Mouse (Mus musculus) G1E-ER4 (cell line): Measurements from ENCODE around the gene H2-K1. TPM values are rescaled to one million over a fixed set of nuclear protein-coding genes. Genes with fewer than 3 reads are reported as not detected.

Experiments used
- GATA1 ChIP-seq: IDR thresholded peaks from one replicate; pipeline ENCODE4 v1.8.0; 2012; ENCODE audit warnings: low read length, inconsistent platforms
- polyA plus RNA-seq: library from polyadenylated mRNA; stranded (reverse); fragments of >175 nt; gene quantifications from 2 replicates; pipeline ENCODE4 v1.2.3, GENCODE M21; 2012

The H2-K1 gene
- polyA plus RNA-seq, 1 experiment = not detected

- TF ChIP-seq GATA1 = no peak
Measured at GRCm38 (mm10) chr17:33968927-33969326, 31.2 kb downstream of the H2-K1 start.

- TF ChIP-seq GATA1 = no peak
Measured at GRCm38 (mm10) chr17:33968489-33968888, 31.7 kb downstream of the H2-K1 start.

- TF ChIP-seq GATA1 = no peak
Measured at GRCm38 (mm10) chr17:33965846-33966550, 34.1 kb downstream of the H2-K1 start.

GRCm38 (mm10) chr17:33965082-33965845 is 34.9 kb downstream of the H2-K1 start:
- no peak for TF ChIP-seq GATA1

- no peak for TF ChIP-seq GATA1
Measured at GRCm38 (mm10) chr17:33962876-33963275, 37.3 kb downstream of the H2-K1 start.

GRCm38 (mm10) chr17:33959948-33960347 is 40.2 kb downstream of the H2-K1 start:
- no peak for TF ChIP-seq GATA1

- no peak for TF ChIP-seq GATA1
Measured at GRCm38 (mm10) chr17:33959135-33959534, 41.0 kb downstream of the H2-K1 start.

GRCm38 (mm10) chr17:33958451-33958850 is 41.7 kb downstream of the H2-K1 start:
- TF ChIP-seq GATA1 = no peak

GRCm38 (mm10) chr17:33957493-33957892 is 42.7 kb downstream of the H2-K1 start:
- no peak for TF ChIP-seq GATA1

GRCm38 (mm10) chr17:33956336-33956735 is 43.8 kb downstream of the H2-K1 start:
- no peak for TF ChIP-seq GATA1

- TF ChIP-seq GATA1 = no peak
Measured at GRCm38 (mm10) chr17:33955555-33956214, 44.5 kb downstream of the H2-K1 start, which contains the start of the genes Vps52 and Rps18. Gene Vps52 (plus strand): TSS chr17:33955812. Gene Rps18 (minus strand): TSS chr17:33956001.

GRCm38 (mm10) chr17:33954646-33955554 is 45.2 kb downstream of the H2-K1 start:
- TF ChIP-seq GATA1 = no peak

GRCm38 (mm10) chr17:33953961-33954565 is 46.1 kb downstream of the H2-K1 start:
- TF ChIP-seq GATA1 = no peak

- TF ChIP-seq GATA1 = no peak
Measured at GRCm38 (mm10) chr17:33953310-33953709, 46.8 kb downstream of the H2-K1 start.

GRCm38 (mm10) chr17:33952879-33953278 is 47.3 kb downstream of the H2-K1 start:
- TF ChIP-seq GATA1 = no peak
